Mouse (Mus musculus) adrenal gland, postnatal 4 days (tissue): ENCODE results near the gene Cd52. TPM values are rescaled to one million over a fixed set of nuclear protein-coding genes. Genes with fewer than 3 reads are reported as not detected.
"Not testable (repeated sequence)": the region's sequence is repeated elsewhere in the genome, so short reads cannot be mapped to it uniquely, and the experiment has no call there.

Experiments used
- DNase-seq, 2 experiments: peaks; one replicate each; pipeline ENCODE4 v3.0.0; 2021 to 2022; ENCODE audit warnings: low spot score in 2 of 2, mixed read lengths in 2 of 2
- long read RNA-seq, 2 experiments: library from polyadenylated mRNA; stranded (forward); transcript quantifications; one replicate each; pipeline ENCODE4 v2.0.0; 2021
- total RNA-seq, 2 experiments: library from RNA; stranded (reverse); gene quantifications; 2 replicates each; pipeline ENCODE4 v1.2.3; 2021

The Cd52 gene
- 10 to 100 TPM; 10.1 to 14.4 TPM for total RNA-seq
- long read RNA-seq, experiment 1, transcript Cd52-201 (2 exons, 514 nt), result major isoform, 7 of 7 reads
- long read RNA-seq, experiment 1, partial matches to known transcripts, result 0 of 7 reads
- long read RNA-seq, experiment 1, other reads (novel, unspliced or antisense), result 0 of 7 reads
- long read RNA-seq, experiment 2, partial matches to known transcripts, result 0 of 2 reads
- long read RNA-seq, experiment 2, other reads (novel, unspliced or antisense), result 0 of 2 reads

- no peak for DNase-seq
Observed at GRCm38 (mm10) chr4:134094923-134095547, at the start of gene Cd52. Gene Cd52, minus strand, starts transcription at chr4:134095082.

GRCm38 (mm10) chr4:134144297-134144696, 49.4 kb upstream of the Cd52 start:
- not testable (repeated sequence) for DNase-seq

- DNase-seq, result no peak
Observed at GRCm38 (mm10) chr4:134138857-134139256, 44.0 kb upstream of the Cd52 start.

GRCm38 (mm10) chr4:134136280-134136926, 41.5 kb upstream of the Cd52 start:
- no peak for DNase-seq

GRCm38 (mm10) chr4:134132519-134133095, 37.7 kb upstream of the Cd52 start:
- no peak for DNase-seq

GRCm38 (mm10) chr4:134132117-134132516, 37.2 kb upstream of the Cd52 start:
- DNase-seq, result no peak

GRCm38 (mm10) chr4:134129482-134129881, 34.6 kb upstream of the Cd52 start:
- no peak for DNase-seq

- DNase-seq, result no peak
Observed at GRCm38 (mm10) chr4:134128983-134129362, 34.1 kb upstream of the Cd52 start.

- peak; percentile 59 to 70 for DNase-seq
Observed at GRCm38 (mm10) chr4:134128221-134128982, 33.5 kb upstream of the Cd52 start, which contains the start of gene Sh3bgrl3. Gene Sh3bgrl3, minus strand, starts transcription at chr4:134128789.

- DNase-seq, result no peak
Observed at GRCm38 (mm10) chr4:134127793-134128192, 32.9 kb upstream of the Cd52 start.

GRCm38 (mm10) chr4:134127121-134127455, 32.2 kb upstream of the Cd52 start:
- no peak for DNase-seq

GRCm38 (mm10) chr4:134126300-134127120, 31.6 kb upstream of the Cd52 start:
- DNase-seq, result no peak

GRCm38 (mm10) chr4:134125383-134126060, 30.6 kb upstream of the Cd52 start:
- DNase-seq, result no peak

- no peak for DNase-seq
Observed at GRCm38 (mm10) chr4:134123680-134124551, 29.0 kb upstream of the Cd52 start.

GRCm38 (mm10) chr4:134123147-134123546, 28.3 kb upstream of the Cd52 start:
- DNase-seq, result no peak

GRCm38 (mm10) chr4:134122281-134122680, 27.4 kb upstream of the Cd52 start:
- DNase-seq, result no peak

- no peak for DNase-seq
Observed at GRCm38 (mm10) chr4:134121571-134121970, 26.7 kb upstream of the Cd52 start.

GRCm38 (mm10) chr4:134120916-134121315, 26.0 kb upstream of the Cd52 start:
- no peak for DNase-seq
